Mouse (Mus musculus): ENCODE results near the gene Chpf. TPM values are rescaled to one million over a fixed set of nuclear protein-coding genes. Genes with fewer than 3 reads are reported as not detected.

Chpf gene
- polyA plus RNA-seq, 1 experiment from 2014 or later = 40.6 TPM

Other genes starting within 250 kb of the Chpf start
- not detected in 2 replicates for gene A630095N17Rik, start 247.2 kb downstream of the Chpf start, polyA plus RNA-seq (2015; fragmentation: Nextera tagmentation; extraction: Ambion mirVana)
- 33.8 and 38.6 TPM in 2 replicates for gene Dnajb2, start 242.9 kb downstream of the Chpf start, polyA plus RNA-seq (2015; fragmentation: Nextera tagmentation; extraction: Ambion mirVana)
- 0.48 and 2.3 TPM in 2 replicates for gene Ptprn, start 214.8 kb downstream of the Chpf start, polyA plus RNA-seq (2015; fragmentation: Nextera tagmentation; extraction: Ambion mirVana)
- 1.5 and 10.1 TPM in 2 replicates for gene Resp18, start 200.9 kb downstream of the Chpf start, polyA plus RNA-seq (2015; fragmentation: Nextera tagmentation; extraction: Ambion mirVana)
- 136 and 153 TPM in 2 replicates for gene Dnpep, start 161.3 kb downstream of the Chpf start, polyA plus RNA-seq (2015; fragmentation: Nextera tagmentation; extraction: Ambion mirVana)
- 53.5 and 53.9 TPM in 2 replicates for gene Des, start 119.0 kb downstream of the Chpf start, polyA plus RNA-seq (2015; fragmentation: Nextera tagmentation; extraction: Ambion mirVana)
- 45.1 and 53.9 TPM in 2 replicates for gene Speg, start 104.0 kb downstream of the Chpf start, polyA plus RNA-seq (2015; fragmentation: Nextera tagmentation; extraction: Ambion mirVana)
- 74.7 and 78.7 TPM in 2 replicates for gene Gmppa, start 43.4 kb downstream of the Chpf start, polyA plus RNA-seq (2015; fragmentation: Nextera tagmentation; extraction: Ambion mirVana)
- gene Asic4, start 28.9 kb downstream of the Chpf start, polyA plus RNA-seq (2015; fragmentation: Nextera tagmentation; extraction: Ambion mirVana) = 1.5 and 2.1 TPM in 2 replicates
- gene Tmem198, start 225 bp upstream of the Chpf start, polyA plus RNA-seq (2015; fragmentation: Nextera tagmentation; extraction: Ambion mirVana) = 0.63 and 1.2 TPM in 2 replicates
- 67.2 and 80.1 TPM in 2 replicates for gene Obsl1, start 27.1 kb upstream of the Chpf start, polyA plus RNA-seq (2015; fragmentation: Nextera tagmentation; extraction: Ambion mirVana)
- 6.0 and 11.2 TPM in 2 replicates for gene Inha, start 27.8 kb upstream of the Chpf start, polyA plus RNA-seq (2015; fragmentation: Nextera tagmentation; extraction: Ambion mirVana)
- 25.1 and 26.5 TPM in 2 replicates for gene Stk11ip, start 42.2 kb upstream of the Chpf start, polyA plus RNA-seq (2015; fragmentation: Nextera tagmentation; extraction: Ambion mirVana)
- 20.9 and 22.5 TPM in 2 replicates for gene Slc4a3, start 67.0 kb upstream of the Chpf start, polyA plus RNA-seq (2015; fragmentation: Nextera tagmentation; extraction: Ambion mirVana)

All from kidney, embryonic 15.5 days (tissue).